Mouse (Mus musculus): ENCODE measurements around the gene Wdfy2. TPM values are rescaled to one million over a fixed set of nuclear protein-coding genes. Genes with fewer than 3 reads are reported as not detected.

Gene Wdfy2
- polyA plus RNA-seq, 1 experiment from 2014 or later, result 45.8 TPM

Other genes starting within 250 kb of the Wdfy2 start
- not detected in 3 replicates for gene Serpine3, start 174.0 kb upstream of the Wdfy2 start, polyA plus RNA-seq (2018)
- gene Ints6, start 76.5 kb upstream of the Wdfy2 start, polyA plus RNA-seq (2018), result 12.6 to 46.3 TPM (median 19.6 TPM) in 3 replicates
- not detected in 3 replicates for gene Defb48, start 146.8 kb downstream of the Wdfy2 start, polyA plus RNA-seq (2018)
- not detected in 3 replicates for gene Defb47, start 160.4 kb downstream of the Wdfy2 start, polyA plus RNA-seq (2018)
- not detected in 3 replicates for gene Defb43, start 174.1 kb downstream of the Wdfy2 start, polyA plus RNA-seq (2018)
- gene Defb42, start 209.3 kb downstream of the Wdfy2 start, polyA plus RNA-seq (2018), result not detected in 3 replicates
- not detected in 3 replicates for gene Defb30, start 212.3 kb downstream of the Wdfy2 start, polyA plus RNA-seq (2018)

Data from macrophage (primary cell).